Mouse (Mus musculus): Measurements from ENCODE around the gene Mrpl10.

Mrpl10 gene

GRCm38 (mm10) chr11:97041022-97041899, at the start of gene Mrpl10, which contains the start of gene Lrrc46:
Mrpl10 (plus strand) TSS chr11:97041560.
Lrrc46 (minus strand) TSS chr11:97041407.
- DNase-seq, result peak; percentile 96

GRCm38 (mm10) chr11:96992722-96993311, 48.5 kb upstream of the Mrpl10 start:
- DNase-seq, result no peak

DNA sequence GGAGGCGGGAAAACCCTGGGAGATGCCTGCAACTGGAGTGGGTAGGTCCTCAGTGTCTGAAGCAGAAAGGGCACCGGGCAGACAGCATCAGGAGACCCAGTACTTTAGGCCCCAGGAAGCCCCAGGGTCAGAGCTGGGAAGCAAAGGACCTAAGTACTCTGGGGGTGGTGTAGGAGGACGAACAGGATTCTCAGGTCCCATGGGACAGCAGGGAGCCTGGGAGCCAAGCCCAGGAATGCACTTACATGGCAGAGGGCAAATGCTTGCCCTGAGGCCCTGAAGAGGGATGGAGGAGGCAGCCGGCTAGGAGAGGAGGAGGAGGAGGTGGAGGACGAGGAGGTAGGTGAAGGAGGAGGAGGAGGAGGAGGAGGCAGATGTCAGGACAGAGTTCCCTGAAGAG, 46.3 kb upstream of the Mrpl10 start:
- no peak for DNase-seq

GRCm38 (mm10) chr11:96995836-96996772, 45.3 kb upstream of the Mrpl10 start:
- DNase-seq, result no peak

DNA sequence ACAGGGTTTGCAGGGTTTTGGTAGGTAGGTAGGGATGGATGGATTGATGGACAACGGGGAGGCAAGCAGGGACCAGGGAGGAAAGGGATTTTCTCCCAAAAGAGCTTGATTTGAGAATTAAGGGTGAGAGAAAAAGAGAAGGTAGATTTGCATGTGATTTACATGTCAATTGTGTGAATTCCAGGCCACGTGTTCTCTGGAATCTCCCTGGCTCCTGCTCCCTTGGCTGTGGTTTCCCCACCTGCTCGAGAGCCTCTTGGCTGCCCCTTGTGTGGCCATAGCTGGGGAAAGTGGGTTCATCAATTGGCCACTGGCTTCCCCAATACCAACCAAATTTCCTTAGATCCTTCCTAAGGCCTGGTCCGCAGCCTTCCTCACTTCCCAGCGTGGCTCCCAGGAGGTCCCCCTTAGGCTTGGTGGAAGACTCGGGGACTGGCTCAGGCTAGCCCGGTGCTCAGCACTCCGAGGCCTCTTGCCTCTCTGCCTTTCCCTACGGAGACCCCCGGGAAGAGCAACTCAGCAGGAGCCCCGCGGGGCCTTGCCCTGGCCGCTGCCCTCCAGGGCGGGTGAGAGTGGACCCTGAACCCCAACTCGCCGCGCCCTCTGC, 44.5 kb upstream of the Mrpl10 start:
- no peak for DNase-seq

- peak; percentile 75 for DNase-seq
These were observed 43.9 kb upstream of the Mrpl10 start for GRCm38 (mm10) chr11:96997380-96997956.

DNA sequence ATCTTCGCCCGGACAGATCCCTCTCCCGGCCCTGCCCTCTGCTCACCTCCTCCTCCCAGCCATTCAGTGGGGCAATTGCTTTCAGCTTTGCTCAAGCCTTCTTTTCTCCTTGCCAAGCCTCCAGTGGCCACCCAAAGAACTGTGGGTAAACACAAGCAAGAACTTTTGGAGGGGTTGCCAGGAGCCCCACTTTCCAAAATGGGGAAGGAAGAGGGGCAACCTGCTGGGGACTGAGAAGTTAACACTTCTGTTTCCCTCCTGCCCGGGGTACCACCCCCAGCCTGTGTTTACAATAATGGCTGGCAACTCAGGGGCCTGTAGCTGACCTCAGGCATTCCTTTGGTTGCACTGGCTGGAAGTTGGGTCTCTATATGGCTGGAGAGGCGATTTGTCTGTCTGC, 38.2 kb upstream of the Mrpl10 start:
- no peak for DNase-seq

DNA sequence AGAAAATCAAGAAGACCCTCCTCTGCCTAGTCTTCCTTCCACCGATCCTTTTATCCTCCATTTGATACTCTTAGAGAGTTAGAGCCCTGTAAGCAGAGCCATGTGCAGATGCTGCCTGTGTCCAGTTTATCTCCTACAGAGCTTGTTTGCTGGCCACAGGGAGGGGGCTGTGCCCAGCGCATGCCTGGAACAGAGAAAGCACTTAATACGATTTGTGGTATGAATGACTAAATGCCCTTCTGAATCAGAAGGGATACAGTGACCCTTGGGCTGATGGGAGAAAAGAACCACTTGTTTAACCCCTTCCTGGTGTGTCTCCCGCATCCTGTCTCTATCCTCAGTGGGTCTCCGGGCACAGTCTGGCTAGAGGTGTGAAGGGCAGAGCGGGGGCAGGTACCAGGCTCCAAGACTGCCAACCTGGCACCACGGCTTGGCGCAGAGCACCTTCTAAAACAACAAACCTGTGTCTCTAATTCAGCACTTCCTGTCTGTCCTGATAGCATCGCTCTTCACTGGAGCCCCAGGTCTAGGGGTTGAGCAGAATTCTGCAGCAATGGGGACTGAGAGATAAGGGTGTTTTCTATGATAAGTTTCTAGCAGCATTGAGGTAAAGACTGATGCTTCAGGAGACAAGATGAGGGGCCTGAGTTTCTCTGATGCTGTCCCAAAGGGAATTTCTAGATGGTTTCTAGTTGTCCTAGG, 34.1 kb upstream of the Mrpl10 start:
- DNase-seq, result no peak

DNA sequence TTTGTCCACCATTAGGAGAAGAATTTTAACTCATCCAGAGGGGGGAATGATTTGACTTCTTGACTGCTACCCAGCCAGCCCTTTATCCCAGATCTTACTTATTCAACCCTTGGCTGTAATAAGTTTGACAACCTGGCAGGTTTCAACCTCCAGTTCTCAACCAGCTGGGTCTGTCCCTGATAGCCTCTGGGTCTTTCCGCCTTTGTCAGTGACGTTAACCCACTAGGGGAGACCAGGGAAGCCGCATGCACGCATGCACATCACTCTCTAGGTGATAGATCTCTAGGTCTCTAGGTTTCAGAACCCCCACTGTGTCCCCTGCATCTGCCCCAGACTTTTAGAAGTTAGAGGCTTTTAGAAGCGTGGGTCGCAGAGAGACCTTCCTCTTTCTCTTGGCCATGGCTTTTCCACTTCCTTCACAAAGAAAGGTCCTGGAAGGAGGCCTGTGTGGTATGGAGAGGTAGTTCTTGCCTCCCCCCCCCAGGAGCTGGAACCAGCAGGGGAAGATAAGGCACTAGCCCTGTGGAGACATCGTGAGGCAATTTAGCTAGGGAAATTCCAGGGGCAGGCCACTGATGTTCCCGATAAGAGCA, 32.1 kb upstream of the Mrpl10 start:
- DNase-seq, result no peak

DNA sequence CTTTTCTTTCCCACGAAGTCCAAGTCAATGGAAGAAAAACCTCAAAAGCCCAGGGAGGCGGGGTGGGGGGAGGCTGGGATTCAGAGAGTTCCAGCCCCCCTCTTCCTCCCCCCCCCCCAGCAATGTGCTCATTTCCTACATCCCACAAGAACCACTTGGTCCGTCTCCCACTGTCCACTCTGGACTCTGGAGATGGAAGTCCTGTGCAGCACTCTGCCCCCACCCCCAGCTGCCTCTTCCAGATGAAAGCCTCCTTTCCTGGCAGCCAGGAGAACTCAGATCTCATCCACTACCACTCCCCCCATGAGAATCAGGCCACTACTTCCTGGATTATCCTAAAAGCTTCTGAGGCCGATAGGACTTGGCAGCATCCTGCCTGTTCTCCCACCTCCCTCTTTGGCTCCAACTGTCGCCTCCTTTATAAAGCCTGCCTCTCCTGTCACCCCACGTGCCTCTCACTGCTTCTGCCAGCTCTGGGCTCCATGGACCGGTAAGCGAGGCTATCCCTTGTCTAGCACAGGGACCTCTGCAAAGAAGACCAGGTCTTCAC, 28.2 kb upstream of the Mrpl10 start, which contains the start of gene Sp6:
TSS of gene Sp6 (plus strand) at position 274 of the 550 bp plus-strand sequence.
- DNase-seq, result no peak

DNA sequence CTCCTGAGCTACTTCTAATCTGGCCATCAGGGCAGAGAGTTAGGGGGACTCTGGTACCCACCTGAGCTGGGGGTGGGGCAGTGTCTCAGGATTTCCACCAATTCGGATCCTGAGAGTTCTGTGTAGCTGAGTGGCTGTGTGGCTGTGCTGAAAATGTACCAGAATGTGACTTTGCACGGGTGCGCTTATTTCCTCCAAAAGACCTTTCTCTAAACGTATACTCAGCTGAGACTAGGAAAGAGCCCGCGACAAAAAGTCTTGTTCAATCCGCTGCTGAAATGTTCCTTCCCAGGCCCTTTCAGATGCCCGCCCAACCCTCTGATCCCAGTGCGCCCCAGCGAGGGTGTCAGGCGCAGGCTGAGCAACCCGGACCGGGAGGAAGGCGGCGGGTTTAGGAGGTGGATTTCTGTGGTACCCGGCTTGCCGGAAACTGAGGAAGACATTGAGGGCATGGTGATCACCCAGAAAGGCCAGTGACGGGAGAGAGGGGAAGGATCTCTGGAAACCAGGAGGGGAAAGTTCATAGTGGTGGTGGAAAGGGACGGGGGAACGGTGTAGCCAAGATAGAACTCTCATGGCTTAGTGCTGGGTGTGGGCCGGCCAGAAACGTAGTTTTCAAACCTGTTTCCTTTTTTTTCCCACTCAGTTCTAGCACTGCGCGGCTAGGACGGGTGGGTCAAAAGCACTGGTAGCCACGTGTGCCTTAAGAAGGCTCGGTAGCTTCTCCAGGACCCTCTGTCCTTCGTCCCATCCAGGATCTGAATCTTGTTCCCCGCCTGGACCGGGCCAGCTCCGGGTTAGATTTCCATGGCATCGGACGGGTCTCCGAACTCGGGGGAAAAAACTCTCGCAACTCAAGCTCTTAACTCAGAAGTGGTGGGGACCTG, 23.4 kb upstream of the Mrpl10 start:
- DNase-seq, result peak; percentile 34

DNA sequence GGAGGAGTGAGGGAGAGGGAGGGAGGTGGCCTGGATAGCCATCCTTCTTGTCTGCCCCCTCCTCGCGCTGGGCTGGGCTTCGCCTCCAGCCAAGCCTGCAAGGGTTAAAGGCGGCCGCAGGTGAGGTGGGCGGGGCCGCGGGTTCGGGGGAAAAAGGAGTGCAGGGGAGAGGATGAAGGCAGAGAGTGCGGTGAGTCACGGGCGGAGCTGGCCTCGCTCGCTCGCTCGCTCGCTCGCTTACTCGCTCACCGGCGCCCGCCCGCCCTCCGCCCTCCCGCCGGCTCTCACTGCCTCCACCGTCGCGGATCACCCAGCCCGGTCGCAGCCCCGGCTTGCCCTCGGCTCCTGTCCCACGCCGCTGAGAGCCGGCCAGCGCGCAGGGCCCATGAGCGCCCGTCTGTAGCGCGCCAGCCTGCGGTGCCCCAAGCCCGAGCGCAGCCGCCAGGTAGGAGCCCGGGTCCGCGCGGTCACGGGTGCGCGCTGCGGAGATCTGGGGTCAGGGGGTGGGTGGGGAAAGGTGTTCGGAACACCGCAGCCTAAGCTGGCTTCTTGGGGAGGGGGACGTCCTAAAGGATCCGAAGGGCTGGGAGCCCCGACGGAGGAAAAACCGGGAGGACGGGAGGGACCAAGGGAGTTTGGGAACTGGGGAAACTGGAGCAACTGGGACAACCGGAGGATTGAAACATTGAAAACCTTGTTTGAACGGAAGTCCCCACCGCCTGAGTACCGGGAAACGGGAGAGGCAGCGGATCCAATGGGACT, 22.6 kb upstream of the Mrpl10 start:
- peak; percentile 53 for DNase-seq

- no peak for DNase-seq
These were observed 22.0 kb upstream of the Mrpl10 start for GRCm38 (mm10) chr11:97019345-97019708.

GRCm38 (mm10) chr11:97021121-97021765, 20.1 kb upstream of the Mrpl10 start:
- no peak for DNase-seq

GRCm38 (mm10) chr11:97021873-97022484, 19.4 kb upstream of the Mrpl10 start:
- peak; percentile 88 for DNase-seq

- DNase-seq, result peak; percentile 34
These were observed 16.4 kb upstream of the Mrpl10 start for GRCm38 (mm10) chr11:97024977-97025376.

DNA sequence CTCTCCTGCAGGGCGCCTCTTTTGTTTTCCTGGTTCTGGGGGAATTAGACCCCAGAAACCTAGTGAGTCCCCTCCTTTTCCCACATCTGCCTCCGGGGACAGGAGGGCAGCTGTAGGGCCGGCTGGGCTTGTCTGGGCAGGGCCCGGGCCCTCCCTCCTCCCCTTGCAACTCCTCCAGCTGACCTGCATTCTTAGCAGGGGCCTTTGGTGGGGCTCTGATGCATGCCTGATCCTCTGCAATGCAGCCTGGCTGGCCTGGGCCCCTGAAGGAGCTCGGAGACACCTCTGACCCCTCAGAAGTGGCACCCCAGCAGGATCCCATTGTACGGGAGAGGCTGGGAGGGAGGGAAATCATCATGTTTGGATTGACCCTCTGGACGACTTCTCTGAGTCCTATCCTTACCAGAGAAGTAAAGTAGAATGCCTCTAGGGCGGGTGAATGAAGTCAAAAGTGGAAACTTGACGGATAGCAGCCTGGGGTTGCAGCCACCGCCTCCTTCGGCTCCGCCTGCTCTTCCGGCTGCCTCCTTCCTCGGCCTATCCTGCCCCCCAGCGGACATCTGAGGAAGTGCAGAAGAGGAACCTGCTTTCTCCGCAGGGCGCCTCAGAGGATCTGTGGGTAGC, 15.5 kb upstream of the Mrpl10 start:
- peak; percentile 94 for DNase-seq

All from kidney, postnatal 10 days (tissue).